Mouse (Mus musculus) ES-CJ7 (cell line): ENCODE results near the gene Zfp36l1.

ENCODE experiments used
- DNase-seq: peaks from one replicate; pipeline ENCODE4 v3.0.0; 2011; ENCODE audit warnings: low read depth, low spot score

The Zfp36l1 gene

GRCm38 (mm10) chr12:80112852-80113551 lies at the start of gene Zfp36l1:
Gene Zfp36l1 (minus strand): TSS chr12:80113013.
- peak; percentile 98 for DNase-seq

GRCm38 (mm10) chr12:80162448-80162847 lies 49.6 kb upstream of the Zfp36l1 start:
- DNase-seq: peak; percentile 48

- DNase-seq: peak; percentile 39
Measured at GRCm38 (mm10) chr12:80157675-80158074, 44.9 kb upstream of the Zfp36l1 start.

GRCm38 (mm10) chr12:80153687-80154326 lies 41.0 kb upstream of the Zfp36l1 start:
- DNase-seq: peak; percentile 82

GRCm38 (mm10) chr12:80153078-80153477 lies 40.3 kb upstream of the Zfp36l1 start:
- peak; percentile 60 for DNase-seq

GRCm38 (mm10) chr12:80151821-80152220 lies 39.0 kb upstream of the Zfp36l1 start:
- peak; percentile 83 for DNase-seq

GRCm38 (mm10) chr12:80150624-80151023 lies 37.8 kb upstream of the Zfp36l1 start:
- DNase-seq: peak; percentile 93

GRCm38 (mm10) chr12:80147563-80148214 lies 34.9 kb upstream of the Zfp36l1 start:
- DNase-seq: no peak

- DNase-seq: peak; percentile 83
Measured at GRCm38 (mm10) chr12:80146227-80147223, 33.7 kb upstream of the Zfp36l1 start.

- no peak for DNase-seq
Measured at GRCm38 (mm10) chr12:80145365-80145764, 32.6 kb upstream of the Zfp36l1 start.

- no peak for DNase-seq
Measured at GRCm38 (mm10) chr12:80144846-80145245, 32.0 kb upstream of the Zfp36l1 start.

- peak; percentile 63 for DNase-seq
Measured at GRCm38 (mm10) chr12:80141470-80141869, 28.7 kb upstream of the Zfp36l1 start.

GRCm38 (mm10) chr12:80141011-80141410 lies 28.2 kb upstream of the Zfp36l1 start:
- DNase-seq: no peak

GRCm38 (mm10) chr12:80137744-80138143 lies 24.9 kb upstream of the Zfp36l1 start:
- DNase-seq: no peak

- DNase-seq: no peak
Measured at GRCm38 (mm10) chr12:80137246-80137645, 24.4 kb upstream of the Zfp36l1 start.

- DNase-seq: no peak
Measured at GRCm38 (mm10) chr12:80136264-80136930, 23.6 kb upstream of the Zfp36l1 start.

GRCm38 (mm10) chr12:80135173-80135572 lies 22.4 kb upstream of the Zfp36l1 start:
- DNase-seq: no peak

GRCm38 (mm10) chr12:80133011-80133545 lies 20.3 kb upstream of the Zfp36l1 start:
- peak; percentile 51 for DNase-seq

- peak; percentile 76 for DNase-seq
Measured at GRCm38 (mm10) chr12:80132250-80133003, 19.6 kb upstream of the Zfp36l1 start.
